Mouse (Mus musculus): ENCODE measurements at regions not wholly inside any gene's neighbourhood (a gene's known extent, or its start where the extent isn't known, plus 50 kb on each side); places are given as distances from the start of the nearest gene placed in this dataset.
A peak's percentile ranks its signal among the peaks of the same experiment; 100 is the strongest.

GRCm38 (mm10) chr12:71370091-71370490, 60.4 kb downstream of the Dact1 start:
- Histone ChIP-seq H3K27me3 (replicated peaks; ENCODE audit: control insufficient read depth, insufficient read depth, low read length) (no peaks in the 10 kb centered on the region), H3K4me3 (replicated peaks; ENCODE audit: low read length) (no peak overlapping the region)
- WGBS = 35% methylated on average over 5 of the region's 5 CpGs

GRCm38 (mm10) chr12:71371948-71372347, 62.3 kb downstream of the Dact1 start:
- H3K4me2 ChIP-seq (ENCODE audit: low read length) = no peak overlapping the region
- peak overlapping the region; percentile 25; the same call in 1 of the 2 replicates for H3K27ac ChIP-seq (ENCODE audit: low read length)
- H3K4me3 ChIP-seq (replicated peaks; ENCODE audit: low read length) = no peak overlapping the region
- ATAC-seq = peak; percentile 87
- no peak overlapping the region for H3K9ac ChIP-seq (replicated peaks; ENCODE audit: low read depth, low read length)
- H3K36me3 ChIP-seq (ENCODE audit: control insufficient read depth, insufficient read depth) = no peaks in the 10 kb centered on the region
- H3K27me3 ChIP-seq (replicated peaks; ENCODE audit: control insufficient read depth, insufficient read depth, low read length) = no peaks in the 10 kb centered on the region
- H3K9me3 ChIP-seq (ENCODE audit: control insufficient read depth, low read length) = no peaks in the 10 kb centered on the region
- H3K4me1 ChIP-seq (replicated peaks; ENCODE audit: control insufficient read depth, insufficient read depth, low read length) = peaks cover 16% of the 10 kb centered on the region; the same call in 1 of the 2 replicates
- WGBS = 75% methylated on average over 5 of the region's 5 CpGs

More at GRCm38 (mm10) chr12:71370091-71370490, 60.4 kb downstream of the Dact1 start:
- Histone ChIP-seq H3K4me2 (ENCODE audit: low read length) (no peak overlapping the region), H3K4me1 (replicated peaks; ENCODE audit: control insufficient read depth, insufficient read depth, low read length) (peaks cover 21% of the 10 kb centered on the region), H3K36me3 (ENCODE audit: control insufficient read depth, insufficient read depth) (no peaks in the 10 kb centered on the region), H3K9ac (replicated peaks; ENCODE audit: low read depth, low read length) (no peak overlapping the region), H3K9me3 (ENCODE audit: control insufficient read depth, low read length) (no peaks in the 10 kb centered on the region), H3K27ac (ENCODE audit: low read length) (no peak overlapping the region)
- no peak for ATAC-seq

- H3K27ac ChIP-seq (ENCODE audit: low read length) = no peak overlapping the region
- no peaks in the 10 kb centered on the region for H3K9me3 ChIP-seq (ENCODE audit: control insufficient read depth, low read length)
- WGBS = 69% methylated on average over 2 of the region's 2 CpGs
- H3K9ac ChIP-seq (replicated peaks; ENCODE audit: low read depth, low read length) = no peak overlapping the region
- no peak for ATAC-seq
- no peaks in the 10 kb centered on the region for H3K36me3 ChIP-seq (ENCODE audit: control insufficient read depth, insufficient read depth)
- H3K4me2 ChIP-seq (ENCODE audit: low read length) = no peak overlapping the region
- H3K4me3 ChIP-seq (replicated peaks; ENCODE audit: low read length) = no peak overlapping the region
- H3K4me1 ChIP-seq (replicated peaks; ENCODE audit: control insufficient read depth, insufficient read depth, low read length) = peaks cover 16% of the 10 kb centered on the region; the same call in 1 of the 2 replicates
- no peaks in the 10 kb centered on the region for H3K27me3 ChIP-seq (replicated peaks; ENCODE audit: control insufficient read depth, insufficient read depth, low read length)
Observed at GRCm38 (mm10) chr12:71373633-71374032, 63.9 kb downstream of the Dact1 start.

GRCm38 (mm10) chr12:71376446-71376845, 66.8 kb downstream of the Dact1 start:
- peak; percentile 43; the same call in 1 of the 2 replicates for ATAC-seq

GRCm38 (mm10) chr12:71376966-71377365, 67.3 kb downstream of the Dact1 start:
- Histone ChIP-seq H3K4me3 (replicated peaks; ENCODE audit: low read length) (no peak overlapping the region), H3K27me3 (replicated peaks; ENCODE audit: control insufficient read depth, insufficient read depth, low read length) (no peaks in the 10 kb centered on the region), H3K36me3 (ENCODE audit: control insufficient read depth, insufficient read depth) (no peaks in the 10 kb centered on the region), H3K9me3 (ENCODE audit: control insufficient read depth, low read length) (no peaks in the 10 kb centered on the region), H3K4me2 (ENCODE audit: low read length) (no peak overlapping the region), H3K4me1 (replicated peaks; ENCODE audit: control insufficient read depth, insufficient read depth, low read length) (peaks cover 9% of the 10 kb centered on the region; the same call in 1 of the 2 replicates), H3K27ac (ENCODE audit: low read length) (peak overlapping the region; percentile 8; the same call in 1 of the 2 replicates), H3K9ac (replicated peaks; ENCODE audit: low read depth, low read length) (no peak overlapping the region)
- ATAC-seq = 0 out of 2 replicates have a peak, but pooled peaks have one; percentile 36
- WGBS = 55% methylated on average over 9 of the region's 9 CpGs

More at GRCm38 (mm10) chr12:71376446-71376845, 66.8 kb downstream of the Dact1 start:
- H3K36me3 ChIP-seq (ENCODE audit: control insufficient read depth, insufficient read depth) = no peaks in the 10 kb centered on the region
- WGBS = 56% methylated on average over 8 of the region's 8 CpGs
- no peak overlapping the region for H3K4me3 ChIP-seq (replicated peaks; ENCODE audit: low read length)
- peak overlapping the region; percentile 8; the same call in 1 of the 2 replicates for H3K27ac ChIP-seq (ENCODE audit: low read length)
- no peaks in the 10 kb centered on the region for H3K27me3 ChIP-seq (replicated peaks; ENCODE audit: control insufficient read depth, insufficient read depth, low read length)
- no peak overlapping the region for H3K9ac ChIP-seq (replicated peaks; ENCODE audit: low read depth, low read length)
- H3K4me2 ChIP-seq (ENCODE audit: low read length) = no peak overlapping the region
- peaks cover 9% of the 10 kb centered on the region; the same call in 1 of the 2 replicates for H3K4me1 ChIP-seq (replicated peaks; ENCODE audit: control insufficient read depth, insufficient read depth, low read length)
- H3K9me3 ChIP-seq (ENCODE audit: control insufficient read depth, low read length) = no peaks in the 10 kb centered on the region

GRCm38 (mm10) chr12:71379626-71380423, 70.1 kb downstream of the Dact1 start:
- H3K4me2 ChIP-seq (ENCODE audit: low read length) = no peak overlapping the region
- no peak overlapping the region for H3K4me3 ChIP-seq (replicated peaks; ENCODE audit: low read length)
- no peak for ATAC-seq
- H3K27ac ChIP-seq (ENCODE audit: low read length) = no peak overlapping the region
- H3K27me3 ChIP-seq (replicated peaks; ENCODE audit: control insufficient read depth, insufficient read depth, low read length) = no peaks in the 10 kb centered on the region
- H3K36me3 ChIP-seq (ENCODE audit: control insufficient read depth, insufficient read depth) = no peaks in the 10 kb centered on the region
- H3K4me1 ChIP-seq (replicated peaks; ENCODE audit: control insufficient read depth, insufficient read depth, low read length) = no peaks in the 10 kb centered on the region; the same call in 1 of the 2 replicates
- WGBS = 92% methylated on average over 8 of the region's 8 CpGs
- no peaks in the 10 kb centered on the region for H3K9me3 ChIP-seq (ENCODE audit: control insufficient read depth, low read length)
- H3K9ac ChIP-seq (replicated peaks; ENCODE audit: low read depth, low read length) = no peak overlapping the region

GRCm38 (mm10) chr12:71380424-71380761, 70.7 kb downstream of the Dact1 start:
- Histone ChIP-seq H3K27ac (ENCODE audit: low read length) (no peak overlapping the region), H3K36me3 (ENCODE audit: control insufficient read depth, insufficient read depth) (no peaks in the 10 kb centered on the region), H3K27me3 (replicated peaks; ENCODE audit: control insufficient read depth, insufficient read depth, low read length) (no peaks in the 10 kb centered on the region), H3K4me3 (replicated peaks; ENCODE audit: low read length) (no peak overlapping the region), H3K4me1 (replicated peaks; ENCODE audit: control insufficient read depth, insufficient read depth, low read length) (no peaks in the 10 kb centered on the region; the same call in 1 of the 2 replicates), H3K4me2 (ENCODE audit: low read length) (no peak overlapping the region), H3K9me3 (ENCODE audit: control insufficient read depth, low read length) (no peaks in the 10 kb centered on the region), H3K9ac (replicated peaks; ENCODE audit: low read depth, low read length) (no peak overlapping the region)
- ATAC-seq = no peak
- WGBS = 92% methylated on average over 3 of the region's 3 CpGs

GRCm38 (mm10) chr12:71386251-71386650, 76.6 kb downstream of the Dact1 start:
- Histone ChIP-seq H3K4me3 (replicated peaks; ENCODE audit: low read length) (no peak overlapping the region), H3K27ac (ENCODE audit: low read length) (no peak overlapping the region), H3K27me3 (replicated peaks; ENCODE audit: control insufficient read depth, insufficient read depth, low read length) (no peaks in the 10 kb centered on the region), H3K4me2 (ENCODE audit: low read length) (no peak overlapping the region), H3K36me3 (ENCODE audit: control insufficient read depth, insufficient read depth) (no peaks in the 10 kb centered on the region), H3K9ac (replicated peaks; ENCODE audit: low read depth, low read length) (no peak overlapping the region), H3K4me1 (replicated peaks; ENCODE audit: control insufficient read depth, insufficient read depth, low read length) (no peaks in the 10 kb centered on the region), H3K9me3 (ENCODE audit: control insufficient read depth, low read length) (no peaks in the 10 kb centered on the region)
- no peak for ATAC-seq
- WGBS = 74% methylated on average over 3 of the region's 3 CpGs

- Histone ChIP-seq H3K27ac (ENCODE audit: low read length) (no peak overlapping the region), H3K4me3 (replicated peaks; ENCODE audit: low read length) (no peak overlapping the region), H3K9me3 (ENCODE audit: control insufficient read depth, low read length) (no peaks in the 10 kb centered on the region), H3K36me3 (ENCODE audit: control insufficient read depth, insufficient read depth) (no peaks in the 10 kb centered on the region), H3K4me2 (ENCODE audit: low read length) (no peak overlapping the region), H3K9ac (replicated peaks; ENCODE audit: low read depth, low read length) (no peak overlapping the region), H3K27me3 (replicated peaks; ENCODE audit: control insufficient read depth, insufficient read depth, low read length) (no peaks in the 10 kb centered on the region), H3K4me1 (replicated peaks; ENCODE audit: control insufficient read depth, insufficient read depth, low read length) (no peaks in the 10 kb centered on the region)
- ATAC-seq = no peak
- WGBS = 88% methylated on average over 6 of the region's 6 CpGs
Observed at GRCm38 (mm10) chr12:71391481-71391880, 81.8 kb downstream of the Dact1 start.

Measured in forebrain, embryonic 16.5 days (tissue).